Mouse (Mus musculus) G1E (cell line): ENCODE measurements at regions not wholly inside any gene's neighbourhood (a gene's known extent, or its start where the extent isn't known, plus 50 kb on each side); places are given as distances from the start of the nearest gene placed in this dataset.

Experiments used
- CTCF ChIP-seq: IDR thresholded peaks from 2 replicates; pipeline ENCODE4 v1.5.1; 2012; ENCODE audit warnings: low read depth, low read length, inconsistent platforms, mixed read lengths
- GATA1 ChIP-seq: IDR thresholded peaks from 2 replicates; pipeline ENCODE4 v1.6.1; 2012; ENCODE audit warnings: borderline replicate concordance, low read length, inconsistent platforms, mixed read lengths
- POLR2AphosphoS5 ChIP-seq: IDR thresholded peaks from 2 replicates; pipeline ENCODE4 v1.6.1; 2012; ENCODE audit warnings: low read depth, low read length, inconsistent platforms; ENCODE audit not compliant: insufficient replicate concordance
- TAL1 ChIP-seq: conservative IDR thresholded peaks from 2 replicates; pipeline ENCODE4 v1.6.1; 2012; ENCODE audit warnings: low read depth, low read length, inconsistent platforms, mixed read lengths

GRCm38 (mm10) chr1:152174464-152174863, 84.5 kb upstream of the 1700025G04Rik start:
- no peak for TF ChIP-seq CTCF
- no peak for TF ChIP-seq TAL1
- no peak for TF ChIP-seq POLR2AphosphoS5
- TF ChIP-seq GATA1: no peak
